Mouse (Mus musculus): ENCODE measurements at regions not wholly inside any gene's neighbourhood (a gene's known extent, or its start where the extent isn't known, plus 50 kb on each side); places are given as distances from the start of the nearest gene placed in this dataset.

DNA sequence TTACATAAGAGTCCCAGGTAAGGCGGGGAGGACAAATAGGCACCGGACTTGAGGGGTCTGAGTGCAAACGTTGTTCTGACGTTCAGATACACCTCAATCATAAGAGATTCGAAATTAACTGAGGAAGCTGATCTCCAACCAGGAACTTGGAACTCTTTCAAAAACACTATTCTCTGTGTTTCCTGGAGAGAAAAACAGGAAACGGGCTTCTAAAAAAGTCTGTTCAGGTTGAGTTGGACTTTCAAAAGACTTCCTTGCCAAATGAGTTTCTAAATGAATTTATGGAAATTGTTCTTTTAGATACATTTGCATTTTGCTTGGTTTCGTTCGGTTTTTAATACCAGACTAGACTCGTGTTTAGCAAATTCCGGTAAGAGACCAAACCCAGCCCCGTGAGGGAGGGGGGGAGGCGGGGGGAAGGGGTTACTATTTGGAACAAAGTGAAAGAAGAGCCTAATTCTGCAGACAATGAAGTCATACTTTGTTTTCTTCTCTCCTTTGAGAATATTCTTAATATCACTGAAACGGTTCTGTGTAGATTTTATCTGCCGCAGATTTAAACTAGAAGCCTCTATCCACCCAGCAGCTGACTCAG is 432.3 kb upstream of the Acvr2a start:
- no peak overlapping the region for H3K4me2 ChIP-seq (ENCODE audit: low read depth, low read length)
- peak overlapping the region; percentile 39; the same call in 1 of the 2 replicates for H3K27ac ChIP-seq (replicated peaks; ENCODE audit: low read depth, low read length)
- no peaks in the 10 kb centered on the region for H3K9me3 ChIP-seq (ENCODE audit: control insufficient read depth, low read length)
- no peak overlapping the region for H3K9ac ChIP-seq (ENCODE audit: low read depth, low read length)
- no peaks in the 10 kb centered on the region for H3K36me3 ChIP-seq (ENCODE audit: control insufficient read depth, insufficient read depth, low read length)
- ATAC-seq (ENCODE audit: low read depth), result no peak
- DNase-seq (ENCODE audit: low spot score), result no peak
- H3K4me1 ChIP-seq (ENCODE audit: control insufficient read depth, insufficient read depth, low read length), result peaks cover 3% of the 10 kb centered on the region; the same call in 1 of the 2 replicates
- H3K27me3 ChIP-seq (replicated peaks; ENCODE audit: control insufficient read depth, insufficient read depth, low read length), result no peaks in the 10 kb centered on the region
- H3K4me3 ChIP-seq (ENCODE audit: low read depth, low read length), result no peak overlapping the region
- WGBS, result 72% methylated on average over 14 of the region's 14 CpGs

DNA sequence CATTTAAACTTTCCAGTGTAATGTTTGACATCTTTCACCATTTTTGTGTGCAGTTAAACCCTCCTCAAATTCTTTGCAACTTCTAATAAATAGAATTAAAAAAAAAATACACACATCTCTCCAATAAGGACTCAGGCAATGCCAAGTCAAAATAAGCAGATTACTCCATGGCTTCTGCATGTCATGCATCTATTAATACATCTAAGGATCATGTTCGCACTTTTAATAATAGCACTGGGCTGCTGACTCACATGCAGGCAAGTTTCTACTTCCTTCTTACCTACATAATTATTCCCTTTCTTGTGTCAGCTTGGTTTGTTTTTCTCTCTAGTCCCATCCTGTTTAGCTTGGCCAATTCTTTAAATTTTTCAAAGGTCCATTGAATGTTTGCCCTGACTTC is 415.4 kb upstream of the Acvr2a start:
- no peaks in the 10 kb centered on the region for H3K27me3 ChIP-seq (replicated peaks; ENCODE audit: control insufficient read depth, insufficient read depth, low read length)
- DNase-seq (ENCODE audit: low spot score), result no peak
- no peaks in the 10 kb centered on the region for H3K36me3 ChIP-seq (ENCODE audit: control insufficient read depth, insufficient read depth, low read length)
- no peaks in the 10 kb centered on the region for H3K9me3 ChIP-seq (ENCODE audit: control insufficient read depth, low read length)
- 72% methylated on average over 1 of the region's 1 CpGs for WGBS
- no peak for ATAC-seq (ENCODE audit: low read depth)
- no peak overlapping the region for H3K4me2 ChIP-seq (ENCODE audit: low read depth, low read length)
- no peak overlapping the region for H3K4me3 ChIP-seq (ENCODE audit: low read depth, low read length)
- no peak overlapping the region for H3K9ac ChIP-seq (ENCODE audit: low read depth, low read length)
- no peak overlapping the region for H3K27ac ChIP-seq (replicated peaks; ENCODE audit: low read depth, low read length)
- no peaks in the 10 kb centered on the region for H3K4me1 ChIP-seq (ENCODE audit: control insufficient read depth, insufficient read depth, low read length)

DNA sequence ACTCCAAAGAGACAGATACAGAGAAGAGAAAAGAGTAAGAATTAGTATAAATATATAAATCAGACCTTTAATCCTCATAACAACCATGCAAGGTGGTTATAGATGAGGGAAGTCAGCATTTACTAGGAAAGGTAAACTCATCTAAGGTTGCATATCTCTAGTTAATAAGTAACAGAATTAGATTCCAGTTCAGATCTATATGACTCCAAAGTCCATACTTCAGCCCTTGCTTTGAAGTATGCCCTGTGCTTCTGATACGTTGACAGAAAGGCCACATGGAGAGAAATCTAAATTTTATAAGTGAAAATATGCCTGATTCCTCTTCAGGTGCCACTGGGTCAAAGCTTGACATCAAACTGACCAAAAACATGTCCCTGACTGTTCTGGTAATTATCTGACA is 414.7 kb upstream of the Acvr2a start:
- 67% methylated on average over 1 of the region's 1 CpGs for WGBS
- no peak for ATAC-seq (ENCODE audit: low read depth)
- no peaks in the 10 kb centered on the region for H3K9me3 ChIP-seq (ENCODE audit: control insufficient read depth, low read length)

DNA sequence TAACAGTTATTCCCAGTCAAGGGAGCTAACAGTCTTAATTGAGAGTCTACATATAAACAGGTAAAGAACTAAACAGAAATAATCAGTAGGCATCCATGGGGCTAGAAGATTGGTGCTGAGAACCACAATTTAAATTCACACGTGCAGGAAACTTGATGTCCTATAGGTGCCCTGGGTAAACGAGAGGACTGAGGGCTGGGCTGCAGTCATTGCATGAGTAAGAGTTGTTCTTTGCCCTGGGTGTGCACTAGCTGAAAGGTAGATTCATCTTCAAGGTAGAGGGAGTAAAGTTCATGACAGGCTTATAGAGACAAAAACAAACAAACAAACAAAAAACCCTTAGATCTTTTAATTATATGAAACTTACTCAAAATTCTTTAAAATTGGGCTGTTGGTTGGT is 411.1 kb upstream of the Acvr2a start:
- no peak overlapping the region for H3K4me2 ChIP-seq (ENCODE audit: low read depth, low read length)
- no peaks in the 10 kb centered on the region for H3K9me3 ChIP-seq (ENCODE audit: control insufficient read depth, low read length)
- no peak overlapping the region for H3K4me3 ChIP-seq (ENCODE audit: low read depth, low read length)
- WGBS, result 79% methylated on average over 2 of the region's 2 CpGs
- H3K27ac ChIP-seq (replicated peaks; ENCODE audit: low read depth, low read length), result no peak overlapping the region
- no peaks in the 10 kb centered on the region for H3K4me1 ChIP-seq (ENCODE audit: control insufficient read depth, insufficient read depth, low read length)
- no peak for DNase-seq (ENCODE audit: low spot score)
- H3K36me3 ChIP-seq (ENCODE audit: control insufficient read depth, insufficient read depth, low read length), result no peaks in the 10 kb centered on the region
- H3K9ac ChIP-seq (ENCODE audit: low read depth, low read length), result no peak overlapping the region
- ATAC-seq (ENCODE audit: low read depth), result no peak
- H3K27me3 ChIP-seq (replicated peaks; ENCODE audit: control insufficient read depth, insufficient read depth, low read length), result no peaks in the 10 kb centered on the region

More for the DNA sequence above, 414.7 kb upstream of the Acvr2a start:
- no peak for DNase-seq (ENCODE audit: low spot score)
- Histone ChIP-seq H3K9ac (ENCODE audit: low read depth, low read length) (no peak overlapping the region), H3K27ac (replicated peaks; ENCODE audit: low read depth, low read length) (no peak overlapping the region), H3K4me1 (ENCODE audit: control insufficient read depth, insufficient read depth, low read length) (no peaks in the 10 kb centered on the region), H3K36me3 (ENCODE audit: control insufficient read depth, insufficient read depth, low read length) (no peaks in the 10 kb centered on the region), H3K4me2 (ENCODE audit: low read depth, low read length) (no peak overlapping the region), H3K27me3 (replicated peaks; ENCODE audit: control insufficient read depth, insufficient read depth, low read length) (no peaks in the 10 kb centered on the region), H3K4me3 (ENCODE audit: low read depth, low read length) (no peak overlapping the region)

DNA sequence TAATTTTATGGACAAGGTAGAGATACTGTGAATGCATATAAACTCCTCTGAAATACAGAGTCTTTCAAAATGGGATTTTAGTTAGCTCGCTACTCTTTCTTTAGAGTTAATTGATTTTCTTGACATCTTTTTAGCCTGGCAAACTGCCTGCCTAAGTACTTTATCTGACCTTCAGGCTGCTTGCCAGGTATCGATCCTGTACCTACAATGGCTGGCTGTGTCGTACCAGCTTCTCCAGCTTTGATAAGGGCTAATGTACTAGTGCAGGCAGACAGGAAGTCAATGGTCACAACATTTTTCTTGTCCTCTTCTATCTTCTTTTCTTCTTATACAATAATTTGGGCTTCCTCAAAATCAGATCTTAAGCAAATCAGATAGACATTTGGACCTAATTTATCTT is 409.4 kb upstream of the Acvr2a start:
- no peaks in the 10 kb centered on the region for H3K36me3 ChIP-seq (ENCODE audit: control insufficient read depth, insufficient read depth, low read length)
- H3K9me3 ChIP-seq (ENCODE audit: control insufficient read depth, low read length), result no peaks in the 10 kb centered on the region
- DNase-seq (ENCODE audit: low spot score) (no peak), ATAC-seq (ENCODE audit: low read depth) (no peak)
- no peaks in the 10 kb centered on the region for H3K27me3 ChIP-seq (replicated peaks; ENCODE audit: control insufficient read depth, insufficient read depth, low read length)
- no peak overlapping the region for H3K27ac ChIP-seq (replicated peaks; ENCODE audit: low read depth, low read length)
- no peak overlapping the region for H3K4me2 ChIP-seq (ENCODE audit: low read depth, low read length)
- 62% methylated on average over 3 of the region's 3 CpGs for WGBS
- no peaks in the 10 kb centered on the region for H3K4me1 ChIP-seq (ENCODE audit: control insufficient read depth, insufficient read depth, low read length)
- H3K9ac ChIP-seq (ENCODE audit: low read depth, low read length), result no peak overlapping the region
- H3K4me3 ChIP-seq (ENCODE audit: low read depth, low read length), result no peak overlapping the region

DNA sequence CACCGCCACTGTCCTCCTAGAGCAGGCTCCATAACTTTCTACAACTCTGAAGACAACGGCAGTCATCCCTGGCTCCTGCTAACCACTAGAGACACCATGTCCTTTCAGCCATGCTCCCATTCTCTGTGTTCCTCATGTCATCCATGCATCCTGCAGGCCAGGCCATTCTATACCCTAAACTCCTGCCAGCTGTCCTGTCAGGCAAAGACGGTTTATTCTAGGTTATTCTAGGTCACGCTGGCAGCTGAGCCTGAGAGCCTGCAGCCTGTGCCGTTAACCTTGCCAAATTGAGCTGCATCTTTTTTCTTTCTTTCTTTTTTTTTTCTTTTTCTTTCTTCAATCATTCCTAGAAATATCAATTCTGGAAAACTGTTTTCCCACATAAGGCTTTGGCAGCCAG is 406.0 kb upstream of the Acvr2a start:
- Histone ChIP-seq H3K27me3 (replicated peaks; ENCODE audit: control insufficient read depth, insufficient read depth, low read length) (no peaks in the 10 kb centered on the region), H3K4me1 (ENCODE audit: control insufficient read depth, insufficient read depth, low read length) (no peaks in the 10 kb centered on the region), H3K36me3 (ENCODE audit: control insufficient read depth, insufficient read depth, low read length) (no peaks in the 10 kb centered on the region), H3K9ac (ENCODE audit: low read depth, low read length) (no peak overlapping the region), H3K27ac (replicated peaks; ENCODE audit: low read depth, low read length) (no peak overlapping the region), H3K4me2 (ENCODE audit: low read depth, low read length) (no peak overlapping the region), H3K4me3 (ENCODE audit: low read depth, low read length) (no peak overlapping the region), H3K9me3 (ENCODE audit: control insufficient read depth, low read length) (no peaks in the 10 kb centered on the region)
- 77% methylated on average over 5 of the region's 5 CpGs for WGBS
- DNase-seq (ENCODE audit: low spot score), result no peak
- ATAC-seq (ENCODE audit: low read depth), result no peak

DNA sequence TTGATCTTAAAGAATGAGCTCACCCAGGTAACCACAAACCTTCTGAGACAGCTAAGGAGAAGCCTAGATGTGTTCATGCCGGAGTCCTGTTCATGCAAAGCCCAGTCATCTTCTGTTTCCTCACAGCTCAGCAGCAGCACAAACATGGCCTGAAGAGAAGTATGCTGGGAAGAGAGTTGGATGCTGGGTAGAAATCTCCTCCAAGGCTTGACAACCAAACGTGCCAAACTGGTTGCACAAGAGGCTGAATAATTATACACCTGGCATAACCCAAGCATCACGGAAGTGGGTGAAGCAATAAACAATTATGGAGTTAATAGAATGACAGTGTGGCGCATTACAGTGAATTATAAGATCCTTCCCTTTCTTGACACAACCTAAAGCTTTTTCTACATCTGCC is 404.0 kb upstream of the Acvr2a start:
- no peak overlapping the region for H3K9ac ChIP-seq (ENCODE audit: low read depth, low read length)
- no peaks in the 10 kb centered on the region for H3K36me3 ChIP-seq (ENCODE audit: control insufficient read depth, insufficient read depth, low read length)
- ATAC-seq (ENCODE audit: low read depth), result no peak
- H3K4me3 ChIP-seq (ENCODE audit: low read depth, low read length), result no peak overlapping the region
- 83% methylated on average over 4 of the region's 4 CpGs for WGBS
- H3K4me1 ChIP-seq (ENCODE audit: control insufficient read depth, insufficient read depth, low read length), result no peaks in the 10 kb centered on the region
- no peaks in the 10 kb centered on the region for H3K9me3 ChIP-seq (ENCODE audit: control insufficient read depth, low read length)
- H3K4me2 ChIP-seq (ENCODE audit: low read depth, low read length), result no peak overlapping the region
- H3K27ac ChIP-seq (replicated peaks; ENCODE audit: low read depth, low read length), result no peak overlapping the region
- H3K27me3 ChIP-seq (replicated peaks; ENCODE audit: control insufficient read depth, insufficient read depth, low read length), result no peaks in the 10 kb centered on the region
- DNase-seq (ENCODE audit: low spot score), result no peak

DNA sequence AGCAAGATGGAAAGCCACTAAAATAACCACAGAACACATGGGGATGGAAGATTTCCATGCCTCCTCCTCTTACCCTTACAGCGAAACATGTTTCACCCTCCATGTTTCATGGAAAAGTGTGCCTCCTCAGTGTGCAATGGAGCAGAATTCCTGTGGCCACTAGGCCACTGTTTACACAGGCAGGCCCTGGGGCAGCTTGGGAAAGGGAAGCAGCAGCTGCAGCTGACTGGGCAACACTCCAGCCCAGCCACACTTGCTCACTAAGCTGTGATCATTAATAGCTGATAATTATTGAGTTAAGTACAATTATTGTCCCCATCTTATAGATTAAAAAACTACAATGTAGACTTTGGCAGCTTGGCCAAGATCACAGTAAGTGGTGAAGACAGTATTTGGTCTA is 402.5 kb upstream of the Acvr2a start:
- Histone ChIP-seq H3K27ac (replicated peaks; ENCODE audit: low read depth, low read length) (no peak overlapping the region), H3K4me2 (ENCODE audit: low read depth, low read length) (no peak overlapping the region), H3K36me3 (ENCODE audit: control insufficient read depth, insufficient read depth, low read length) (no peaks in the 10 kb centered on the region), H3K27me3 (replicated peaks; ENCODE audit: control insufficient read depth, insufficient read depth, low read length) (no peaks in the 10 kb centered on the region), H3K4me3 (ENCODE audit: low read depth, low read length) (no peak overlapping the region), H3K4me1 (ENCODE audit: control insufficient read depth, insufficient read depth, low read length) (no peaks in the 10 kb centered on the region), H3K9ac (ENCODE audit: low read depth, low read length) (no peak overlapping the region), H3K9me3 (ENCODE audit: control insufficient read depth, low read length) (no peaks in the 10 kb centered on the region)
- WGBS, result 95% methylated on average over 1 of the region's 1 CpGs
- no peak for DNase-seq (ENCODE audit: low spot score)
- no peak for ATAC-seq (ENCODE audit: low read depth)

DNA sequence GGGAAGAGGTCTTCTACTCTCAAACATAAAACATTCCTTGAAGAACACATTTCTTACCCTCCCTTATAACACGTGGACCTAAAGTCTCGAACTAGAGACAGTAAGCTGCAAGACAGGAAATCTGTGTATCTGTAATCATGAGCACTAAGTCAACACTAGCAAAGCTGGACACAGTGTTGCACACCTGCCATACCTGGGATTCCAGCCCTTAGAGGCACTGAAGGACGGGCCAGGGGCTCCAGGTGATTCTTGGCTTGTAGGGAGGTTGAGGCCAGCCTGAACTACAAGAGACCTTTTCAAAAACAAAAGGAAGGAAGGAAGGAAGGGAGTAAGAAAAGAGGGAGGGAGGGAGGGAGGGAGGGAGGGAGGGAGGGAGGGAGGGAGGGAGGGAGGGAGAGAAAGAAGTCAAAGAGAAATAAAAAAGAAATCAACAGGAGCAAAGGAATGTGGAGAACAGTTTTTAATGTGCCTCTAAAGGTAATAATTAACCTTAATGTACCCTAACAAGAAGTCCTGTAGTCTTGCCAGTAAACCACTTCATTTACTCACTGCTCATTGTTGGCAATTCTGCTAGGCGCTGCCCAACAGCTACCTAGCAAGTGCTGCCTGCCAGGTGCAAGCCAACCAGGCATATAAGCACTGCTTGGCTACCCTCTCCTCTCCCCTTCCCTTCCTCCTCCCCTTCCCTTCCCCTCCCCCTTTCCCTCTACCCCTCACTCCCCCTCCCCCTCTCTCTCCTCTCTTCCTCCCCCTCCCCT is 401.0 kb upstream of the Acvr2a start:
- Histone ChIP-seq H3K4me3 (ENCODE audit: low read depth, low read length) (no peak overlapping the region), H3K27me3 (replicated peaks; ENCODE audit: control insufficient read depth, insufficient read depth, low read length) (no peaks in the 10 kb centered on the region), H3K9ac (ENCODE audit: low read depth, low read length) (no peak overlapping the region), H3K4me1 (ENCODE audit: control insufficient read depth, insufficient read depth, low read length) (no peaks in the 10 kb centered on the region), H3K36me3 (ENCODE audit: control insufficient read depth, insufficient read depth, low read length) (no peaks in the 10 kb centered on the region), H3K27ac (replicated peaks; ENCODE audit: low read depth, low read length) (no peak overlapping the region), H3K9me3 (ENCODE audit: control insufficient read depth, low read length) (no peaks in the 10 kb centered on the region), H3K4me2 (ENCODE audit: low read depth, low read length) (no peak overlapping the region)
- ATAC-seq (ENCODE audit: low read depth), result no peak
- WGBS, result 71% methylated on average over 4 of the region's 4 CpGs
- no peak for DNase-seq (ENCODE audit: low spot score)

All from embryonic facial prominence, embryonic 14.5 days (tissue).